ENCODE assay signal across 16 mouse cellular contexts in genomic region chr13:96341461-96341860, GRCm38 (mm10).
"Had no signal": no experiment of that assay in that cellular context is flagged by ENCODE, and none has a peak within 500 bp of the region (broad histone marks: within the 10 kb centered on the region; RNA-seq: fewer than 3 reads in every experiment).

No protein-coding gene starts in this region.

- H3K36me3 ChIP-seq: lung, embryonic 15.5 days; midbrain, embryonic 13.5 days; midbrain, embryonic 15.5 days; neural tube, embryonic 12.5 days; stomach, embryonic 15.5 days had no signal

- DNase-seq: liver, postnatal 0 days; lung, adult 2 months; lung, postnatal 10 days; right cerebral cortex, postnatal 14 days; thymus, adult 2 months; thymus, postnatal 25 days; thymus, postnatal 4 days had no signal

- ATAC-seq: liver, postnatal 0 days; midbrain, embryonic 13.5 days; midbrain, embryonic 15.5 days had no signal

- H3K9ac ChIP-seq: liver, postnatal 0 days; lung, embryonic 15.5 days; midbrain, embryonic 13.5 days; midbrain, embryonic 15.5 days; neural tube, embryonic 12.5 days; stomach, embryonic 15.5 days had no signal

- H3K4me1 ChIP-seq: lung, embryonic 15.5 days; megakaryocyte, embryonic 14.5 days; midbrain, embryonic 13.5 days; midbrain, embryonic 15.5 days; neural tube, embryonic 12.5 days; stomach, embryonic 15.5 days had no signal

- H3K4me3 ChIP-seq: lung, embryonic 15.5 days; megakaryocyte, embryonic 14.5 days; midbrain, embryonic 13.5 days; midbrain, embryonic 15.5 days; neural tube, embryonic 12.5 days; stomach, embryonic 15.5 days had no signal

- H3K4me2 ChIP-seq: lung, embryonic 15.5 days; midbrain, embryonic 11.5 days; midbrain, embryonic 13.5 days; midbrain, embryonic 15.5 days; neural tube, embryonic 12.5 days; stomach, embryonic 15.5 days had no signal

- H3K27ac ChIP-seq: lung, embryonic 15.5 days; macrophage; midbrain, embryonic 13.5 days; midbrain, embryonic 15.5 days; neural tube, embryonic 12.5 days; stomach, embryonic 15.5 days; stomach, postnatal 0 days had no signal

- H3K9me3 ChIP-seq: lung, embryonic 15.5 days; midbrain, embryonic 13.5 days; midbrain, embryonic 15.5 days; neural tube, embryonic 12.5 days; stomach, embryonic 15.5 days had no signal

- H3K27me3 ChIP-seq: lung, embryonic 15.5 days; midbrain, embryonic 13.5 days; midbrain, embryonic 15.5 days; neural tube, embryonic 12.5 days; stomach, embryonic 15.5 days had no signal
